Mouse (Mus musculus): ENCODE measurements at regions not wholly inside any gene's neighbourhood (a gene's known extent, or its start where the extent isn't known, plus 50 kb on each side); places are given as distances from the start of the nearest gene placed in this dataset.

DNA sequence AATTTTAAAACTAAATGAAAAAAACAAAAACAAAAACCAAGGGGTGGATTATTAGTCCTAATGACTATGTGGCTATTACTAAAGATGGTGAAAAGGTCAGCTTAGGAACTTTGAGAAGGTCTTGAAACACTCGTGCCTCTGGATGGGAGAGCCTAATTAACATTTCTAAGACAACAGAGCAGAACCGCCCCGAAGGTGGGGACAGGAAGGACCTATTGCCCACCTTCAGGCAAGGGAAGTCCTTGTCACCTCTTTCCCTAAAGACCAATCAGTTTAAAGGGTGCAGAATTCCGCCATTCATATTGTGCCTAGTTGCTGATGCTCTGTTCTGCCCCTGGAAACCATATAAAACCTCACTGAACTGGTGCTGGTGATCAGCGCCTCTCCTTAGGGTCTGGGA, 63.5 kb upstream of the Nap1l1 start:
- 71% methylated on average over 5 of the region's 5 CpGs for WGBS

DNA sequence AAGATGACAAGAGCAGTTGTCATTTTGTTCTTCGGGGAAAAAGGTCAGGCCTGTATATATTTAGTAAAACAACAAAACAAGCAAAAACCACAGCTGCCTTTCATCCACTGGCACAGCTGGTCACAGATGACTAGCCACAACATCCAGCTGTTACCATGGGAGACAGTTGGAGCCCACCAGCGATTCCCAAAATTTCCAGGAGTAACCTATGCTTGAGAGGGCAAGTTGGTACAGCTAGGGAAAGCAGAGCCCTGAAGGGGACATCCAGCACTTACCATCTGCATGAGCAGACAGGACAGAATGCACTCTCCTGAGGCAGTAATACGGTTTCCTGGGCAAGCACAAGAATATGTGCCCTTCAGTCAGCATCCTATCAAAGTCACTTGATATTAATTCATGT, 62.9 kb upstream of the Nap1l1 start:
- H3K4me1 ChIP-seq (ENCODE audit: control insufficient read depth, insufficient read depth, low read length), result no peaks in the 10 kb centered on the region
- WGBS, result 84% methylated on average over 3 of the region's 3 CpGs
- H3K9ac ChIP-seq (ENCODE audit: low read length), result no peak overlapping the region
- ATAC-seq (ENCODE audit: insufficient number of reproducible peaks, low FRiP score, low TSS enrichment, low read depth), result no peak
- H3K36me3 ChIP-seq (ENCODE audit: control insufficient read depth, insufficient read depth, low read length), result no peaks in the 10 kb centered on the region
- DNase-seq (ENCODE audit: low spot score), result no peak
- no peak overlapping the region for H3K4me3 ChIP-seq (ENCODE audit: low read depth, low read length)
- no peaks in the 10 kb centered on the region for H3K27me3 ChIP-seq (ENCODE audit: control insufficient read depth, insufficient read depth, low read length)
- no peaks in the 10 kb centered on the region for H3K9me3 ChIP-seq (ENCODE audit: control insufficient read depth, low read length)
- no peak overlapping the region for H3K4me2 ChIP-seq (ENCODE audit: low read depth, severe bottlenecking)
- H3K27ac ChIP-seq (replicated peaks; ENCODE audit: low read depth, low read length), result no peak overlapping the region

More for the DNA sequence above, 63.5 kb upstream of the Nap1l1 start:
- DNase-seq (ENCODE audit: low spot score) (no peak), ATAC-seq (ENCODE audit: insufficient number of reproducible peaks, low FRiP score, low TSS enrichment, low read depth) (no peak)
- no peaks in the 10 kb centered on the region for H3K4me1 ChIP-seq (ENCODE audit: control insufficient read depth, insufficient read depth, low read length)
- no peaks in the 10 kb centered on the region for H3K9me3 ChIP-seq (ENCODE audit: control insufficient read depth, low read length)
- H3K4me3 ChIP-seq (ENCODE audit: low read depth, low read length), result no peak overlapping the region
- H3K4me2 ChIP-seq (ENCODE audit: low read depth, severe bottlenecking), result no peak overlapping the region
- H3K27me3 ChIP-seq (ENCODE audit: control insufficient read depth, insufficient read depth, low read length), result no peaks in the 10 kb centered on the region
- no peak overlapping the region for H3K9ac ChIP-seq (ENCODE audit: low read length)
- H3K36me3 ChIP-seq (ENCODE audit: control insufficient read depth, insufficient read depth, low read length), result no peaks in the 10 kb centered on the region
- no peak overlapping the region for H3K27ac ChIP-seq (replicated peaks; ENCODE audit: low read depth, low read length)

DNA sequence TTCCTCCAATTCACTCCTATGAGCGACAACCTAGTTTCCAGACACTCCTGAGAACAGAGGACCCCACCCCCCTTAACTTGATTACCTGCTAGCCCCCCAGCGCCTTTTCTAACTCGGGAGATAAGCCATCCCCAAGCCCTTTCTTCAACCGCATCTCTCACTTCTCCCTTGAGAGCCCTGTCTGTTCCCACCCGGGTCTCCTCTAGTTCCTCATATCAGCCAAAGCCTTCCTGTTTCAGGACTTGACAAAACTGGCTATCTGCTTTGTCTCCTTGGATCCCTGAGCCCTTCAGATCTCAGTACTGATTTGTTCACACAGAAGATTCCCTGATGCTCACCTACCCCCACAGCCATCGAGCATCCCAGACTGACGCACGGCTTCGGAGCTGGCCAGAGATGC, 61.5 kb upstream of the Nap1l1 start:
- WGBS, result 90% methylated on average over 9 of the region's 9 CpGs
- H3K4me1 ChIP-seq (ENCODE audit: control insufficient read depth, insufficient read depth, low read length), result no peaks in the 10 kb centered on the region
- H3K27me3 ChIP-seq (ENCODE audit: control insufficient read depth, insufficient read depth, low read length), result no peaks in the 10 kb centered on the region
- no peak overlapping the region for H3K4me3 ChIP-seq (ENCODE audit: low read depth, low read length)
- DNase-seq (ENCODE audit: low spot score) (no peak), ATAC-seq (ENCODE audit: insufficient number of reproducible peaks, low FRiP score, low TSS enrichment, low read depth) (no peak)
- H3K9ac ChIP-seq (ENCODE audit: low read length), result no peak overlapping the region
- H3K4me2 ChIP-seq (ENCODE audit: low read depth, severe bottlenecking), result no peak overlapping the region
- H3K27ac ChIP-seq (replicated peaks; ENCODE audit: low read depth, low read length), result no peak overlapping the region
- H3K9me3 ChIP-seq (ENCODE audit: control insufficient read depth, low read length), result no peaks in the 10 kb centered on the region
- no peaks in the 10 kb centered on the region for H3K36me3 ChIP-seq (ENCODE audit: control insufficient read depth, insufficient read depth, low read length)

DNA sequence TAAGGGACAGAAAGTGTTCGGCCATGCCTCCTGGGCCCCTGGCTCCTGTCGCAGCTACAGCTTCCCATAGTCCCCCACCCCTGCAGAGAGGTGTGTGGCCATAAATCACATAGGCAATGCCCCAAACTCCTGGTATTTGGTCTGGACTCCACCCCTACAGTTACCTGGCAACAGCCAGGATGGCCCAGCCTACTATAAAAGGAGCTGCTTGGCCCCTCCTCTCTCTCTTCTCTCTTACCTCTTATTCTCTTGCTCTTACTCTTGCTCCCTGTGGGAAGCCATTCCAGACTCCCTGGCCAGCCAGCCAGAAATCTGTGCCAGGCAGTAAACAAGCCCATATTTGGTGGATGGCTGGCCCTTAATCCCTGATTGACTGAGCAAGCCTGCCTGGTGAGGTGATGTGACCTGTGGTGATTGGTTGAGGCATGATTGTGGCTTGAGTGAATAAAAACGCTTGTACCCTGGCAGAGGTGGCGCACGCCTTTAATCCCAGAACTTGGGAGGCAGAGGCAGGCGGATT, 56.4 kb upstream of the Nap1l1 start:
- DNase-seq (ENCODE audit: low spot score) (no peak), ATAC-seq (ENCODE audit: insufficient number of reproducible peaks, low FRiP score, low TSS enrichment, low read depth) (peak; percentile 26; the same call in 1 of the 2 replicates)
- Histone ChIP-seq H3K4me2 (ENCODE audit: low read depth, severe bottlenecking) (no peak overlapping the region), H3K9me3 (ENCODE audit: control insufficient read depth, low read length) (no peaks in the 10 kb centered on the region), H3K36me3 (ENCODE audit: control insufficient read depth, insufficient read depth, low read length) (no peaks in the 10 kb centered on the region), H3K27ac (replicated peaks; ENCODE audit: low read depth, low read length) (no peak overlapping the region), H3K4me3 (ENCODE audit: low read depth, low read length) (no peak overlapping the region), H3K27me3 (ENCODE audit: control insufficient read depth, insufficient read depth, low read length) (no peaks in the 10 kb centered on the region), H3K4me1 (ENCODE audit: control insufficient read depth, insufficient read depth, low read length) (no peaks in the 10 kb centered on the region), H3K9ac (ENCODE audit: low read length) (no peak overlapping the region)
- 80% methylated on average over 6 of the region's 6 CpGs for WGBS

DNA sequence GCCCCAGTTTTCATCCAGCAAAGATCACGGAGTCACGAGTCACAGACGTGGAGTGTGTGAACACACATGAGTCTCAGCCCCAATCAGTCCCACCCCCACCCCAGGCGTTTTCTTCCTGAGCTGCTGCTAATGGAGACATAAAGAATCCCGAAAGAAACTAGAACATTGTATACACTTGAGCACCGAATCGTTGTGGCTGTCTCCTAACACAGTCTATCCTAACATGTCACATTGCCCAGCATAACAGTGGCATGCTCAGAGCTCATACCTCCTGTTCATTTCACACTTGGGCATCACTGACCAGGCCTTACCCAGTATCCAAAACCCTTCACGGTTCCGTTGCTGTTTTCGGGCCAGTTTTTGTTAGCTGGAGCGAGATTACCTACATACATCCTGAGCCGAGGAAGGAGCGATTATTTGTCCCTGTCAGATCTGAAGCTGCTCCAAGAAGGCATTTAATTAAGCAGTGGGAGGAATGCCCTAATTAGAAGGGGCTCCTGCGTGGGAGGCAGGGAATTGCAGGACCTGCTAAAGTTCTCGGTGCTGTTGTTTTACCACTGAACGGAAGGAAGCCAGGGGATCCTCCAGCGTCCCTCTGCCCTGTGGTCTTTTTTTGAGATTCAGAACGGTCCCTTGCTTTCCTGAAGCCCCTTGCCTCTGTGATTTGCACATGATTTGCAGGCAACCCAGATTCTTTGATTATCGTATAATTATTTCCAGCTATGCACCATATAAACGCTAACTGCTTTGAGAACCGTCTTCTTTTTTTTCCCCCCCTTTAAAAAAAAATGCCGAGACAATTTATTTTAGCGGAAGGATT, 53.4 kb upstream of the Nap1l1 start:
- WGBS, result 23% methylated on average over 23 of the region's 23 CpGs
- DNase-seq (ENCODE audit: low spot score) (peak; percentile 36), ATAC-seq (ENCODE audit: insufficient number of reproducible peaks, low FRiP score, low TSS enrichment, low read depth) (no peak)
- Histone ChIP-seq H3K9ac (ENCODE audit: low read length) (peak overlapping the region; percentile 38), H3K27ac (replicated peaks; ENCODE audit: low read depth, low read length) (no peak overlapping the region), H3K27me3 (ENCODE audit: control insufficient read depth, insufficient read depth, low read length) (no peaks in the 10 kb centered on the region), H3K9me3 (ENCODE audit: control insufficient read depth, low read length) (no peaks in the 10 kb centered on the region), H3K4me3 (ENCODE audit: low read depth, low read length) (peak overlapping the region; percentile 15; the same call in 1 of the 2 replicates), H3K4me1 (ENCODE audit: control insufficient read depth, insufficient read depth, low read length) (no peaks in the 10 kb centered on the region; the same call in 1 of the 2 replicates), H3K36me3 (ENCODE audit: control insufficient read depth, insufficient read depth, low read length) (no peaks in the 10 kb centered on the region), H3K4me2 (ENCODE audit: low read depth, severe bottlenecking) (peak overlapping the region; percentile 45)

DNA sequence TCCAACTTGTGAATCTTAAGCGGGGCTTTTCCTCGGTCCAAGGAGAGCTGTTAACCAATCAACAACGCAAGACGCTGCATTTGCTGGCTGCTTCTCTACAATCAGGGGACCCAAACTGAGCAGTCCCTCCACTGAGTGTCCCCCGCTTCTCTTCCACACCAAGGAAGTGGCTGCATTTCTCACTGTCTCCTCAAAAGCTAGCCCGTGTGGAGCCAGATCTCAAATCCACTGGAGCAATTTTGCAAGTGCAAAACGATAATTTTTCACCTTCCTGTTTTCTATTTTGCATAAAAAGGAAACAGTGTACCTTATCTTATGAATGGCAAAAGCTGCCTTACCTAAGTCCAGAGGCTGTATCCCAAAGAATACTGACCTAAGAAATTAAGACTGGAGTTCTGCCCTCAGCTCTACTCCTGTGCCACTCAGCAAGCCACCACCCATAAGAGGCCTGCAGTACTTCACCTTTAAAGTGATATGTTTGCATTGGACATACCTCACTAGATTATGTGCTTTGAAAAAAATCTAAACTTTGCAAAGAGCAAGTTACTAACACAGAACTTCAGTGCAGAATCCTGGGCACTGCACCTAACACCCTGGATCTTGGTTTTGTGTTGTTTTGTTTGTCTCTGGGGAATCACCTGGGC, 52.7 kb upstream of the Nap1l1 start:
- Histone ChIP-seq H3K9me3 (ENCODE audit: control insufficient read depth, low read length) (no peaks in the 10 kb centered on the region), H3K4me3 (ENCODE audit: low read depth, low read length) (peak overlapping the region; percentile 15; the same call in 1 of the 2 replicates), H3K4me2 (ENCODE audit: low read depth, severe bottlenecking) (peak overlapping the region; percentile 45), H3K27me3 (ENCODE audit: control insufficient read depth, insufficient read depth, low read length) (no peaks in the 10 kb centered on the region), H3K4me1 (ENCODE audit: control insufficient read depth, insufficient read depth, low read length) (no peaks in the 10 kb centered on the region; the same call in 1 of the 2 replicates), H3K27ac (replicated peaks; ENCODE audit: low read depth, low read length) (no peak overlapping the region), H3K9ac (ENCODE audit: low read length) (peak overlapping the region; percentile 38), H3K36me3 (ENCODE audit: control insufficient read depth, insufficient read depth, low read length) (no peaks in the 10 kb centered on the region)
- whole genome bisulfite sequencing, result 15% methylated on average over 7 of the region's 7 CpGs
- DNase-seq (ENCODE audit: low spot score) (no peak), ATAC-seq (ENCODE audit: insufficient number of reproducible peaks, low FRiP score, low TSS enrichment, low read depth) (no peak)

DNA sequence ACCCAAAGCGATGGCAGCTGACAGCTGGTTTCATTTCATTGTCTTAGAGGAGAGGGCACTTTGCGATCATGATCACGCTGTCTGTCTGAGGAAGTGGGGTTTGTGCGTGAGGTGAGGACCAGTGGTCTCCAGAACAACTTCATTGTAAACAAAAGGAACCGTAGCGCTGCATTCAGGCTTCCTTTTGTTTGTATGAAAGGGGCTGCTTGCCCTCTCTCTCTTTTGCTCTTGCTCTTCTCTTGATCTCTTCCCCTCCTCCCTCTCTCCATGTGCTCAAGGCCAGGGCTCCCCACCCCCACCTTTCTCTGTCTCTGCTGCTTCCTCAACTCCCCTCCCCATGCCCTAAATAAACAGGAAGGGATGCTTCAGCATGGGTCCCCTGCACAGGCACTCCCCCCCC, 51.0 kb upstream of the Nap1l1 start:
- no peaks in the 10 kb centered on the region for H3K9me3 ChIP-seq (ENCODE audit: control insufficient read depth, low read length)
- no peaks in the 10 kb centered on the region; the same call in 1 of the 2 replicates for H3K4me1 ChIP-seq (ENCODE audit: control insufficient read depth, insufficient read depth, low read length)
- ATAC-seq (ENCODE audit: insufficient number of reproducible peaks, low FRiP score, low TSS enrichment, low read depth) (no peak), DNase-seq (ENCODE audit: low spot score) (no peak)
- H3K36me3 ChIP-seq (ENCODE audit: control insufficient read depth, insufficient read depth, low read length), result no peaks in the 10 kb centered on the region
- no peak overlapping the region for H3K4me3 ChIP-seq (ENCODE audit: low read depth, low read length)
- no peak overlapping the region for H3K9ac ChIP-seq (ENCODE audit: low read length)
- no peaks in the 10 kb centered on the region for H3K27me3 ChIP-seq (ENCODE audit: control insufficient read depth, insufficient read depth, low read length)
- no peak overlapping the region for H3K4me2 ChIP-seq (ENCODE audit: low read depth, severe bottlenecking)
- WGBS, result 31% methylated on average over 6 of the region's 6 CpGs
- H3K27ac ChIP-seq (replicated peaks; ENCODE audit: low read depth, low read length), result no peak overlapping the region

DNA sequence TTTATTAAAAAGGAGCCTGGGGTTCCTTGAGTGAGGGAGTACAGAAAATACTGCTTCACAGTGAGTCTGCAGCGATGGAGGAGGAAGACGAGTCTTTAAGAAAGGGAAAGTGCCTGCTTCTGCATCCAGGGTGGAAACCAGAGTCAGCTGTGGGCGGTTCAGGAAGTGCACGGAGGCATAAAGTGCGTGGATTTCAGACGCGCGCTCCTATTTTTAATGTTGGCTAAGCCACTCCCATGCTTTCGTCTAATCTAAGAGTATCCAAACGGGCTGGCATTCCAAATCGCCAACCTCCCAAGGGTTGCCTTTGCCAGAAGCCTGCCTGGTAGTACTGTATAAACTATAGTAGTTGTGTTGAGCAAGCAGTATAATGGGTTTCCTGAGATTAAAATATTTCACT, 50.4 kb upstream of the Nap1l1 start:
- no peak overlapping the region for H3K4me3 ChIP-seq (ENCODE audit: low read depth, low read length)
- no peaks in the 10 kb centered on the region for H3K36me3 ChIP-seq (ENCODE audit: control insufficient read depth, insufficient read depth, low read length)
- H3K4me1 ChIP-seq (ENCODE audit: control insufficient read depth, insufficient read depth, low read length), result no peaks in the 10 kb centered on the region; the same call in 1 of the 2 replicates
- H3K4me2 ChIP-seq (ENCODE audit: low read depth, severe bottlenecking), result no peak overlapping the region
- WGBS, result 58% methylated on average over 11 of the region's 11 CpGs
- no peak for DNase-seq (ENCODE audit: low spot score)
- ATAC-seq (ENCODE audit: insufficient number of reproducible peaks, low FRiP score, low TSS enrichment, low read depth), result no peak
- no peaks in the 10 kb centered on the region for H3K27me3 ChIP-seq (ENCODE audit: control insufficient read depth, insufficient read depth, low read length)
- H3K9ac ChIP-seq (ENCODE audit: low read length), result no peak overlapping the region
- H3K9me3 ChIP-seq (ENCODE audit: control insufficient read depth, low read length), result no peaks in the 10 kb centered on the region
- no peak overlapping the region for H3K27ac ChIP-seq (replicated peaks; ENCODE audit: low read depth, low read length)

Data from limb, embryonic 11.5 days (tissue).